Mouse (Mus musculus) embryonic facial prominence, embryonic 13.5 days (tissue): Measurements from ENCODE around the gene Tmem59l. TPM values are rescaled to one million over a fixed set of nuclear protein-coding genes. Genes with fewer than 3 reads are reported as not detected.

Experiments used
- polyA plus RNA-seq: library from polyadenylated mRNA; unstranded; fragments of >200 nt; fragmentation: Nextera tagmentation; extraction: Ambion mirVana; gene quantifications from 2 replicates; pipeline ENCODE4 v1.2.1, GENCODE M21; 2015

Gene Tmem59l
- polyA plus RNA-seq, 1 experiment from 2014 or later, result 34.8 TPM

Other genes with a start within 250 kb of the Tmem59l start
- 47.3 and 57.5 TPM in 2 replicates for gene Homer3, start 204.5 kb downstream of the Tmem59l start, polyA plus RNA-seq
- 54.4 and 58.3 TPM in 2 replicates for gene Ddx49, start 184.9 kb downstream of the Tmem59l start, polyA plus RNA-seq
- gene Cope, start 184.8 kb downstream of the Tmem59l start, polyA plus RNA-seq, result 315 and 327 TPM in 2 replicates
- gene Cers1, start 171.6 kb downstream of the Tmem59l start, polyA plus RNA-seq, result 9.3 and 9.4 TPM in 2 replicates
- gene Gdf1, start 157.5 kb downstream of the Tmem59l start, polyA plus RNA-seq, result 2.2 and 4.2 TPM in 2 replicates
- gene Upf1, start 134.1 kb downstream of the Tmem59l start, polyA plus RNA-seq, result 20.3 and 22.1 TPM in 2 replicates
- gene Comp, start 113.8 kb downstream of the Tmem59l start, polyA plus RNA-seq, result 0.59 and 0.81 TPM in 2 replicates
- gene Crtc1, start 47.8 kb downstream of the Tmem59l start, polyA plus RNA-seq, result 26.6 and 28.1 TPM in 2 replicates
- gene Klhl26, start 10.4 kb downstream of the Tmem59l start, polyA plus RNA-seq, result 28.2 and 30.8 TPM in 2 replicates
- 152 and 159 TPM in 2 replicates for gene Crlf1, start 5.8 kb upstream of the Tmem59l start, polyA plus RNA-seq
- gene Rex1bd, start 19.4 kb upstream of the Tmem59l start, polyA plus RNA-seq, result 169 and 178 TPM in 2 replicates
- 987 and 1,032 TPM in 2 replicates for gene Uba52, start 23.4 kb upstream of the Tmem59l start, polyA plus RNA-seq
- gene Fkbp8, start 40.4 kb upstream of the Tmem59l start, polyA plus RNA-seq, result 297 and 306 TPM in 2 replicates
- gene Kxd1, start 40.6 kb upstream of the Tmem59l start, polyA plus RNA-seq, result 55.4 and 59.9 TPM in 2 replicates
- 20.6 and 21.3 TPM in 2 replicates for gene Ell, start 52.1 kb upstream of the Tmem59l start, polyA plus RNA-seq
- 153 and 166 TPM in 2 replicates for gene Isyna1, start 107.0 kb upstream of the Tmem59l start, polyA plus RNA-seq
- 100 and 107 TPM in 2 replicates for gene Ssbp4, start 121.5 kb upstream of the Tmem59l start, polyA plus RNA-seq
- gene Lrrc25, start 128.8 kb upstream of the Tmem59l start, polyA plus RNA-seq, result 1.9 TPM in 2 replicates
- gene Gdf15, start 145.1 kb upstream of the Tmem59l start, polyA plus RNA-seq, result 0.14 and 0.22 TPM in 2 replicates
- 50.5 and 63.1 TPM in 2 replicates for gene Pgpep1, start 173.0 kb upstream of the Tmem59l start, polyA plus RNA-seq
- gene Lsm4, start 185.9 kb upstream of the Tmem59l start, polyA plus RNA-seq, result 248 and 270 TPM in 2 replicates
- gene Jund, start 211.6 kb upstream of the Tmem59l start, polyA plus RNA-seq, result 54.7 and 68.5 TPM in 2 replicates
- 0.07 TPM in 1 of 2 replicates, not detected in the other for gene Iqcn, start 216.1 kb upstream of the Tmem59l start, polyA plus RNA-seq
- not detected in 2 replicates for gene Gm3336, start 231.2 kb upstream of the Tmem59l start, polyA plus RNA-seq
- 0.13 and 0.14 TPM in 2 replicates for gene Pde4c, start 236.4 kb upstream of the Tmem59l start, polyA plus RNA-seq